Mouse (Mus musculus): ENCODE measurements around the gene Ntrk3. TPM values are rescaled to one million over a fixed set of nuclear protein-coding genes. Genes with fewer than 3 reads are reported as not detected.

Gene Ntrk3
- polyA plus RNA-seq, 1 experiment from 2014 or later: 1.3 TPM

GRCm38 (mm10) chr7:78441706-78442105, 296.1 kb downstream of the Ntrk3 start:
- Histone ChIP-seq H3K4me1 (replicated peaks; ENCODE audit: insufficient read depth, low read length) (no peaks in the 10 kb centered on the region), H3K36me3 (ENCODE audit: insufficient read depth, low read length) (no peaks in the 10 kb centered on the region), H3K9me3 (replicated peaks; ENCODE audit: low read length) (no peaks in the 10 kb centered on the region), H3K9ac (ENCODE audit: low read depth, low read length) (no peak overlapping the region), H3K4me3 (replicated peaks; ENCODE audit: low read depth, low read length) (no peak overlapping the region), H3K27ac (no peak overlapping the region), H3K27me3 (ENCODE audit: insufficient read depth, low read length) (no peaks in the 10 kb centered on the region), H3K4me2 (ENCODE audit: low read length) (no peak overlapping the region)
- DNase-seq (ENCODE audit: low spot score) (no peak), ATAC-seq (replicated peaks; ENCODE audit: low FRiP score, low read depth) (no peak)
- no peak for TF ChIP-seq CTCF (IDR thresholded peaks at IDR 0.05; ENCODE audit: low read depth)

GRCm38 (mm10) chr7:78440896-78441295, 296.9 kb downstream of the Ntrk3 start:
- Histone ChIP-seq H3K4me3 (replicated peaks; ENCODE audit: low read depth, low read length) (no peak overlapping the region), H3K4me1 (replicated peaks; ENCODE audit: insufficient read depth, low read length) (no peaks in the 10 kb centered on the region), H3K9me3 (replicated peaks; ENCODE audit: low read length) (no peaks in the 10 kb centered on the region), H3K4me2 (ENCODE audit: low read length) (no peak overlapping the region), H3K36me3 (ENCODE audit: insufficient read depth, low read length) (no peaks in the 10 kb centered on the region), H3K27me3 (ENCODE audit: insufficient read depth, low read length) (no peaks in the 10 kb centered on the region), H3K27ac (no peak overlapping the region), H3K9ac (ENCODE audit: low read depth, low read length) (no peak overlapping the region)
- ATAC-seq (replicated peaks; ENCODE audit: low FRiP score, low read depth) (no peak), DNase-seq (ENCODE audit: low spot score) (no peak)
- 76% methylated on average over 3 of the region's 3 CpGs for WGBS
- TF ChIP-seq CTCF (IDR thresholded peaks at IDR 0.05; ENCODE audit: low read depth): no peak

GRCm38 (mm10) chr7:78440476-78440875, 297.3 kb downstream of the Ntrk3 start:
- ATAC-seq (replicated peaks; ENCODE audit: low FRiP score, low read depth): no peak
- no peak for DNase-seq (ENCODE audit: low spot score)
- no peak for TF ChIP-seq CTCF (IDR thresholded peaks at IDR 0.05; ENCODE audit: low read depth)
- H3K4me3 ChIP-seq (replicated peaks; ENCODE audit: low read depth, low read length): no peak overlapping the region
- H3K4me2 ChIP-seq (ENCODE audit: low read length): no peak overlapping the region
- no peaks in the 10 kb centered on the region for H3K4me1 ChIP-seq (replicated peaks; ENCODE audit: insufficient read depth, low read length)
- H3K9me3 ChIP-seq (replicated peaks; ENCODE audit: low read length): no peaks in the 10 kb centered on the region
- no peak overlapping the region for H3K9ac ChIP-seq (ENCODE audit: low read depth, low read length)
- H3K27me3 ChIP-seq (ENCODE audit: insufficient read depth, low read length): no peaks in the 10 kb centered on the region
- no peaks in the 10 kb centered on the region for H3K36me3 ChIP-seq (ENCODE audit: insufficient read depth, low read length)
- no peak overlapping the region for H3K27ac ChIP-seq
- WGBS: 89% methylated on average over 6 of the region's 6 CpGs

- Histone ChIP-seq H3K4me3 (replicated peaks; ENCODE audit: low read depth, low read length) (no peak overlapping the region), H3K27ac (no peak overlapping the region), H3K9ac (ENCODE audit: low read depth, low read length) (no peak overlapping the region), H3K27me3 (ENCODE audit: insufficient read depth, low read length) (no peaks in the 10 kb centered on the region), H3K36me3 (ENCODE audit: insufficient read depth, low read length) (no peaks in the 10 kb centered on the region), H3K9me3 (replicated peaks; ENCODE audit: low read length) (no peaks in the 10 kb centered on the region), H3K4me1 (replicated peaks; ENCODE audit: insufficient read depth, low read length) (no peaks in the 10 kb centered on the region), H3K4me2 (ENCODE audit: low read length) (no peak overlapping the region)
- TF ChIP-seq CTCF (IDR thresholded peaks at IDR 0.05; ENCODE audit: low read depth): no peak
- no peak for ATAC-seq (replicated peaks; ENCODE audit: low FRiP score, low read depth)
- 62% methylated on average over 9 of the region's 9 CpGs for WGBS
- peak; percentile 1 for DNase-seq (ENCODE audit: low spot score)
Observed at GRCm38 (mm10) chr7:78439361-78440120, 298.3 kb downstream of the Ntrk3 start.

- Histone ChIP-seq H3K9ac (ENCODE audit: low read depth, low read length) (no peak overlapping the region), H3K27me3 (ENCODE audit: insufficient read depth, low read length) (no peaks in the 10 kb centered on the region), H3K9me3 (replicated peaks; ENCODE audit: low read length) (no peaks in the 10 kb centered on the region), H3K4me3 (replicated peaks; ENCODE audit: low read depth, low read length) (no peak overlapping the region), H3K4me1 (replicated peaks; ENCODE audit: insufficient read depth, low read length) (no peaks in the 10 kb centered on the region), H3K27ac (no peak overlapping the region), H3K36me3 (ENCODE audit: insufficient read depth, low read length) (no peaks in the 10 kb centered on the region), H3K4me2 (ENCODE audit: low read length) (no peak overlapping the region)
- TF ChIP-seq CTCF (IDR thresholded peaks at IDR 0.05; ENCODE audit: low read depth): no peak
- DNase-seq (ENCODE audit: low spot score) (no peak), ATAC-seq (replicated peaks; ENCODE audit: low FRiP score, low read depth) (no peak)
- WGBS: 60% methylated on average over 5 of the region's 5 CpGs
Observed at GRCm38 (mm10) chr7:78433617-78434144, 304.1 kb downstream of the Ntrk3 start.

GRCm38 (mm10) chr7:78431611-78432010, 306.2 kb downstream of the Ntrk3 start:
- Histone ChIP-seq H3K36me3 (ENCODE audit: insufficient read depth, low read length) (no peaks in the 10 kb centered on the region), H3K9me3 (replicated peaks; ENCODE audit: low read length) (no peaks in the 10 kb centered on the region), H3K4me1 (replicated peaks; ENCODE audit: insufficient read depth, low read length) (no peaks in the 10 kb centered on the region), H3K4me2 (ENCODE audit: low read length) (no peak overlapping the region), H3K27me3 (ENCODE audit: insufficient read depth, low read length) (no peaks in the 10 kb centered on the region), H3K9ac (ENCODE audit: low read depth, low read length) (no peak overlapping the region), H3K27ac (no peak overlapping the region), H3K4me3 (replicated peaks; ENCODE audit: low read depth, low read length) (no peak overlapping the region)
- 84% methylated on average over 4 of the region's 4 CpGs for WGBS
- no peak for TF ChIP-seq CTCF (IDR thresholded peaks at IDR 0.05; ENCODE audit: low read depth)
- no peak for ATAC-seq (replicated peaks; ENCODE audit: low FRiP score, low read depth)
- DNase-seq (ENCODE audit: low spot score): no peak

All from kidney, postnatal 0 days (tissue).